Mouse (Mus musculus) neutrophil, adult 5-6 weeks (primary cell): Measurements from ENCODE around the gene Gm28308. TPM values are rescaled to one million over a fixed set of nuclear protein-coding genes. Genes with fewer than 3 reads are reported as not detected.

Source experiments
- ATAC-seq: fragments of 151-379, 151-347 bp; 2 replicates; pipeline ENCODE4 v1.8.0; 2017; ENCODE audit warnings: mild to moderate bottlenecking, moderate TSS enrichment; ENCODE audit not compliant: insufficient number of reproducible peaks, poor library complexity, low FRiP score, severe bottlenecking; ENCODE audit errors: extremely low read depth
- total RNA-seq: library from RNA; stranded (forward); fragments of 200-1000 nt; gene quantifications from 2 replicates; pipeline ENCODE4 v1.2.3, GENCODE M21; 2017

Gm28308 gene
- total RNA-seq, result not detected in 2 replicates

DNA sequence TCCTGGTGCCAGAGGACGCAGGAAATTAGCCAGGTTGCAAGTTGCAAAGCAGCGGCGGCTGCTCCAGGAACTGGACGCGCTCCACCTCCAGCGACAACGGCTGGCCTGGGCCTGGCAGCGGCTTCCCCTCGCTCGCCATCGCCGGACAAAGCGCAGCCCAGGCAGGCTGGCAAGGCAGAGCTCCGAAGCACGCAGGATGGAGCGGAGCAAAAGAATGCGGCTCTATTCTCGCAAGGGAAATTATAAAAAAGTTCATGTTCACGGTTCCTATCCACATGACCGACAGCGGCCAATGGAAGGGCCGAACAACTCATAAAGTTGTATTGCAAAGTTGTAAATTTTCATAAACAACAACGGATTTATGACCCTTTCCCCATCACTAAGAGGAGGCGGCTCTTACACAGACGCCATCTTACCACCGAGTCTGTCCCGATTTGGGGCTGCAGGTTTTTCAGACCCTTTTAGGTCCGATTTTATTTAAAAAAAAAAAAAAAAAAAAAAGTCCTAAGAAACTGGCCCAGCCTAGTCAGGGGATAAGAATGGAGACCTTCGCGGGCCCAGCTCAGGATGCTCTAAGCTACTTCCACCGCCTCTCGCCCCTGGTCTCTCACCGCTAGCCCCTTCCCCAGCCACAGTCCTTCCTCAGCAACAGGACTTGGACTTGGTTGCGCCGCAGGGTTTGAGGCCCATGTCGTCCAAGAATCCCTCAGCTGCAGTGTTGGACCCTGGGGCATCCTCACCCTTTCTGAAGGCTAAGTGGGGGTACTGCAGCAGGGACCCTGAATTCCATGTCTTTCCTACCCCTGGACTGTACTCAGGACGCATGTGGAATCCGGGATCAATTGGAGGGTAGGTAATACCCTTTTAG lies at the start of gene Gm28308, which contains the start of gene Hoxa3:
Gene Gm28308, minus strand, starts transcription at position 221 of the 868 bp plus-strand sequence.
Gene Hoxa3, minus strand, starts transcription at position 218 of the 868 bp plus-strand sequence.
- no peak for ATAC-seq

DNA sequence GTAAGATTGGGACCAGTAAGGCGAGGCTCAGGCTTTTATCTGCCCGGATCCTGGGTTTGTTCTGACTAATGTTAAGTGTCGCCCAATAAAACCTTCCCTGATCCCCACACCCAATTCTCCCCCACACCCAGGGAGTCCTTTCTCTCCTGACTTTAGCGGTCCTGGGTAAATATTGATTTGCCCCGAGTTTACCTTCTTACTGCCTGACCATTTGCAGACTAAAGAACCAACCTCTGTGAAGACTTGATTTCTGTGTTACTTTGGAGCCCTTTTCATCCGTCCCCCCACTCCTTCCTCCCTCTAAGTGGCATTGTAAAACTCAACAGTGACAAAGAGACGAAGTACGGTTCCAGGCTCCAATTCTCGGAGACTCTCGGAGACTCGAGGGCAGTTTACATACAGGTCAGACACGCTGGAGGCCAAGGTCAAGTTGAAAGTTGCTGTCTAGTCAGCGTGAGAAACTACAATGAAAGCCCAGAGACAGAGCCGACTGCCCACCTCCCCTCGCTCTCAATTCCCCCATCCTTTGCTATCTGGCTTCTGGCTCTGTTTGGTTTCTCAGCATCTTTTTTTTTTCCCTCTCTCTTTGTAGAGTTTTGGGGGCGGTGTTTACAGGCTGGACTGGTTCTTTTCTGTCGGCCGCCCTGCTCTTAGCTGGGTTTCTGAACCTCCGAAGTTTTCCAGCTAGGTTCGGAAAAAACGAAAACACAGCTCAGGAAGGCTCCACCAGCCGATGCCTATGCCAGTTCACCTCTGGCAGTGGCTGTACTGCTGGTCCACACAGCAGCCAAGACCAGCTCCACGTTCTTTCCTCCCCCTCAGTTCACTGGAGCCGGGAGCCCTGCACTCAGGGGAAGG lies 49.6 kb upstream of the Gm28308 start:
- ATAC-seq, result no peak

DNA sequence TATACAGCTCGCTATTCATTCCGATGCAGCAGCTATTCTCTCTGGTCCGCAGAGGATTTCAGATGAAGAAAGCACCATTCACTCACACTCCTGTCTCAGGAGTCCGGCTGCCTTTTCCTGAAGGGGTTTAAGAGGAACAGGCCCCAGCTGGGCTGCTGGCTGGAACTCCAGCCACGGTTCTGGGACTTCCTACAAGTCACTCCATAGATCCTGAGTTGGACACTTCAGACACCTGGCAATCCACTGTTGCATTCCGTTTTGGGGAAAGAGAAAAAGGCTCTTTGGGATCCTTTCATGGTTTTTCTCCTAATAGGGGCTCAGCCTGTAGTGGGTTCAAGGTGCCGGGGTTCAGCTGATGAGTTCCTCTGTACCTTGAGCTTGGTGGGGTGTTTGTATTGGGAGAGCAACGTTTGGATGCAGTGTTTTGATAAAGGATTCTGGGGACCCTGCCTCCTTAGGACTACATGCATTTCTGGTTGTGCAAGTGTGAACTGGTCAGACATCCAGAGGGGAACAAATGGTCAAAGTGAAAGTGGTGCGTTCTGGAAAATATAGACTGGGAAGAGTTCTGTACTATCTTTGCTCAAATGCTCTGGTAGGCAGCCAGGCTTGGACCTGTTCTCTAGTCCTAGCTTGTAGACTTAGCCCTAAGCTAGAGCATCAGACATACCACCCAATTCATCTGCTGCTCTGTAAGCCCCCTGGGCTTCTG lies 48.8 kb upstream of the Gm28308 start:
- ATAC-seq, result no peak

DNA sequence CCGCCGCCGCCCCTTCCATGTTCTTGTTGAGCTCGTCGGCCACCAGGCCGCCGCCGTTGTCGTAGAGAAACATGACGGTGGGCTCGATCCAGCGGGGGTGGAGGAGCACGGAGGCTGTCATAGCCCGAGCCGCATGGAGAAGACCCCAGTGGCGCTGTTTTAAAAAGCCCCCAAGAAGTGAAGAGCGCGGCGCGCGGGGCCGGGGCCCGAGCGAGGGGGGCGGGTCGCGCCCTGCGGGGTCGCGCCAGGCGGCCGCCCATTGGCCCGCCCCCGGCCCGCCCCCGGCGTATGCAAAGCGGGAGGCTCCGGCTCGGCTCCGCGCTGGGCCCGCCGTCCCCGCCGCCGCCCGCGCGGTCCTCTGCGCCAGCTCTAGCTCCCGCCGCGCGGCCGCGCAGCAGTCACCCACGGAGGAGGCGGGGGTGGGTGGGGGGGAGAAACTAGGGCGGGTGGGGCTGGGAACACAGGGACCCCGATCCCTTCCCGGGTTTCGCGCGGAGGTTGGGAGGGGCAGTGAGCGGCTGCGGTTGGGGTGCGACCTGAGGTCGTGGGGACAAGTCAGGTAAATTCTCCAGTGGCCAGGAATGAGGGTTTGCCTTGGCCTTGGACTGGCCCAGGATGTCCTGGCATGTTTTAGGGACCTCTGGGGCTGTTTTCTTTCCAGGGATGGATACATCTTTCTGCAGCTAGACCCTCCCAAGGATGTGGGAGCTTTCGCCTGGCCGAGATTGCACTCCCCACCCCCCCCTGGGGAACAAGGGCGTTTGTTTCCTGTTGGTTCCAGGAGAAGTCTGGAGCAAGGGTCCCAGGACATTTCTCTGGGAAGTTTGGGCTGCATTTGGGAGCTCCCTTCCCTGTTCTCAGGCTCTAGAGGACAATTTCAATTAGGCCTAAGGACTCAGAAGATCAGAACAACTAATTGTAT lies 47.8 kb upstream of the Gm28308 start, which contains the start of gene Hoxa13:
Gene Hoxa13, minus strand, starts transcription at position 227 of the 922 bp plus-strand sequence.
- ATAC-seq, result no peak

DNA sequence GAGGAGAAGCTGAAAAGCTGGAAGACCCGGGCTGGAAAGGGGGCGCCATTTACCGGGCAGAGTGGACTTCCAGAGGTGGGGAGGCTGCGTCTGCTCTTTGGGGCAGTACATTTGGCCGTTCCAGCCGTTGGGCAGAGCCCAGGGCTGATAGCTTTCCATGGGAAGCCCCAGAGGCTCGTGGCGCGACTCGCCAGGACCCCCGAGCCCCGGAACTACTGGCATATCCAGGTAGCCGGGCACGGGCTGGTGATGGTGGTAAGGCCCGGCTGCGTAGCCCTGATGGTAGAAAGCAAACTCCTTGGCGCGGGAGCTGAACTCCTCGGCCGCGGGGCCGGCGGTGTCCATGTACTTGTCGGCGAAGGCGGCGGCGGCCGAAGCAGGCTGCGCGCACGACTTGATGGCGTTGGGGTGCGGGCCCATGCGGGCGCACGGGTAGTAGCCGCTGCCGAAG lies 46.7 kb upstream of the Gm28308 start:
- ATAC-seq, result no peak

DNA sequence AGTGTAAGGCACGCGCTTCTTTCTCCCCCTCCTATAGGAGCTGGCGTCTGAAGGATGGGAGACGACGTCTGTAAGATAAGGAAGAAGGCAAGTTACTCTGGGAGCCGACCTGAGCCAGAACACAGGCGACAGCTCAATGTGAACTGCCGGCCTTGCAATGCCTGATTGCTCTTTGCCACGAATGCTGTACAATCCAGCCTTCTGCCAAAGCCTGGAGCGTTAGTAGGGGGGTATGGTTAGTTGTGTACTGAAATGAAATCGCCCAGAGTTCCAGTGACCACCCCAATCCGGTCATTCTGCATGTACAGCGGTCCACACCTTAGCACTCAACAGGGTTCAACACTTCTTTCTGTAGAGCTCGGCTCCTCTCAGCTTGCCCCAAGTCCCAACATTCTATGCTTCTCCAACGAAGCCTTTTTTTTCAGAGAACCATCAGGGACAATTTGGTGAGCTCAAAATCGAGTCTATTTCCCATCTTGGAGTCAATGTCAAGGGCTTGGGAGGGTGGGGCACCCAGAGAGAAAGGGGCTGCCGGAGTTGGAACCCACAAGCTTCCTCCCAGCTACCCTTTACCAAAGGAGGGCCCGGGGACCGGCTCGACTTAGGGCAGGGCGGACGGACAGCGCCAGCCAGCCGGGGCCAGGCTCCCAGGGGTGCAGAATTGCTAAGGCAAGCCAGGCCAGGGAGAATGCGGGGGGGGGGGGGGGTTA lies 46.1 kb upstream of the Gm28308 start:
- no peak for ATAC-seq

DNA sequence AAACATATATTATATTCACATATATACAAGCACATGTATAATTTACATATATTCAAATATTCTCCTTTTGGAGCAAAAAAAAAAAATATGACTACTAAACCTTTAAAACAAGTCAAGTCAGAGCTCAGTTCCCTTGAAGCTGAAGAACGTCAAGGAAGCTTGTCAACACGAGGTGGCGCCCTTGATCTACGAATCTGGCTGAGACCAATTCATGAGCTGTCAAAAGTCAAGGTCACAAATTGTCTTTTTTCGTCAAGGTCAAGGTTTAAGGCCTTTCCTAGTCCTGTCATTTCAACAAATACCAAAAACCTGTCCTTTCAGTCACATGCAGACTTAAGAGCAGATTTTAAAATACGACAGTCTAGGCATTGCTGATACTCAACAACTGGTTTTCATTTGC lies 43.8 kb upstream of the Gm28308 start:
- ATAC-seq, result peak; percentile 59

DNA sequence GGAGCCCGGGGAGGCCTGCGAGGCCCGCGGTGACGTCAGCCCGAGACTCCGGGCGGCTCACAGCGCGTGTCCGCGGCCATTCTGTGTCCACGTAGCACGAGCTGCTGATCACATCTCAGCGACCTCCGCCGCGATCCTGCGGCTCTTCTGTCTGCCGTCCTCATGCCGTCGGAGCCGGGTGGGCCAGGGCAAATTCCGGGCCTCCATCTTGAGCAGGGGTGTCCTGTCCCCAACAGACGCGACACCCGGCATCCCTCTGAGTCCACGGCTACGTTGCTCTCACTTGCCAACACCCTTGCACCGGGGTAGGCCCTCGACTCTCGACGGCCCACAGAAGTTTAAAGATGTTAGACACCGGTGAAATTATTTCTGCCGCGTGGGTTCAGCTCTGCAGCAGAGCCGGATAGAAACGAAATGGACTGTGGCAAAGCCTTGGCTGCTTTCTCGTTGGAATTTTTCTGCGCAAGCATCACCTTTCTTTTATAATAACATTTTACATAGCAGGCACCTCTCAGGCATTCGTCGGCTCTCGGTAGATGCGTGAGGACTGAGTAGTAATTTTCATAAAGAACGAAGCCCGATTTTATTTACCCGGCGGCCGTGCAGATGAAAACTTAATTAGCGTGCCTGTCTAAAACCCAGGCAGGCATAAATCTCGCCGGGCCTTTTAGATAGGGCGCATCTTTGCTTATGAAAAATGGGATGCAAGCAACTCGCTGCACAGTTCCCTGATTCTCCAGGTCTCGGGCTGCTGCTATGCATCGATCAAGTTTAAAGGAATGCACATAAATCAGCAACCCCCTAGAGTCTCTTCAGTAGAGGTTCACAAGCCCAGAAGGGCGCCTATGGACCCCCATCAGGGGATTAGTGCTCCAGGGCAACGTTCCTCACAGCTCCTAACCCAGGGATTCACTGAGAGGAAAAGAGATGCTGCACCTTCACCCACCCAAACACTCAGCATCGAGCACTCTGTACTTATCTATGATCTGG lies 40.7 kb upstream of the Gm28308 start:
- ATAC-seq, result no peak

DNA sequence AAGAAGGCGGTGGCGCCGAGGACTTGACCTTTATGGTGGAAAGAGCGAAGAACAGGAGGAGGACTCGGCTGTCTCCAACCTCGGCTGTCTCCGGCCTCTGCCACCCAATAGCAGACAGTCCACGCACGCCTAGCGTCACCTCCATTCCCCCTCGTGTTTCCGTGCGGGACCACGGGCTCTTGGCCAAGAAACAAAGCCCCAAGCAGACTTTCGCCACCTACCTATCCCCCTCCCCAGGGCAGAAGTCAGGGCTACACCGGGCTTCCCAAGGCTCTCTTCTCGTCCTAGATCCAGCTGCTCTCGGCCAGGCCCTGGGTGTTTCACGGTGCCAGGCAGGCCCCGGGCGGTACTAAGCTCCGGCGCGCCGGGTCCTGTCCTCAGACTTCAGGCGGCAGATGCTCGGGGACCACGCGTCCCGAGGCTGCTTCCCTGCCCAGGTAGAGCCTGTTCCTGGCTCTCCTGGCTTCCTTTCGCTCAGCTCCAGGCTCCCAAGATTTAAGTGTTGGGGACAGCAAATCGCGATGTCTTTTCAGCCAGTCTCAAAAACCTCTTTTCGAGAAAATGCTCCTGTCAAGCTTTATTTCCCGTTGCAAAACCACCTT lies 39.7 kb upstream of the Gm28308 start:
- no peak for ATAC-seq

DNA sequence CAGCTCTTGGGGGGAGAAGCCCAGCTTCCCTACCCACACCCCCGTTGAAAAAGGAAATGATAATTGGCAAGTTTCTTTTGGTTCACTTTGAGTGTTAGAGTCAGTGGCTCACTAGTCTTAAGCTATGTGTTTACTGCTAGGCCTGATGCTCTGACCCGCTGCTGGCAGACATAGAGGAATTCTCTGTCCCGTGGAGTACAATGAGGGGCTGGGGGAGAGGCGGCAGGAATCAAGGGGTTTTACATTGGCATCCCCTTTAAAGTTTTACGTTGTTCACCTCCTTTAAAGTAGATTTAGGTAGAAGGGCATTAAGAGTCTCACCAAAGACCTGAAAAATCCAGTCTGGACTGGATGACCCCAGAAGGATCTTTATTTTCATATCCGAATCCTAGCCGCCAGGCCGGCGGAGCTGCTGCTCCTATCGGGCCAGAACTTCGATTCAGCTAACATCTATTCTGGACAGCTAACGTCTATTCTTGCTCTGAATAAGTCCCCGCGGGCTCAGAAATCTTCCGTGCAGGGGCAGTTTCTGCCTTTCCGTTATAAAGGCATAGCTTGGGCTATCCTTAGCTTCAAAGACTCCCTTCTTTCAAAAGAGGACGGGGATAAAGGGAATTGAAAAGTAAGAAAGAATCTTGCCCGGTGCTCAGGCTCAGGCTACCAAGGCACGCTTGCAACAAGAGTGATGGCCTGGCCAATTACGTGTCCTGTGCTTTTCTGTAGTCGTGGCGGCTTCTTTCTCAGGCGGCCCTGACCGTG lies 39.1 kb upstream of the Gm28308 start:
- no peak for ATAC-seq

DNA sequence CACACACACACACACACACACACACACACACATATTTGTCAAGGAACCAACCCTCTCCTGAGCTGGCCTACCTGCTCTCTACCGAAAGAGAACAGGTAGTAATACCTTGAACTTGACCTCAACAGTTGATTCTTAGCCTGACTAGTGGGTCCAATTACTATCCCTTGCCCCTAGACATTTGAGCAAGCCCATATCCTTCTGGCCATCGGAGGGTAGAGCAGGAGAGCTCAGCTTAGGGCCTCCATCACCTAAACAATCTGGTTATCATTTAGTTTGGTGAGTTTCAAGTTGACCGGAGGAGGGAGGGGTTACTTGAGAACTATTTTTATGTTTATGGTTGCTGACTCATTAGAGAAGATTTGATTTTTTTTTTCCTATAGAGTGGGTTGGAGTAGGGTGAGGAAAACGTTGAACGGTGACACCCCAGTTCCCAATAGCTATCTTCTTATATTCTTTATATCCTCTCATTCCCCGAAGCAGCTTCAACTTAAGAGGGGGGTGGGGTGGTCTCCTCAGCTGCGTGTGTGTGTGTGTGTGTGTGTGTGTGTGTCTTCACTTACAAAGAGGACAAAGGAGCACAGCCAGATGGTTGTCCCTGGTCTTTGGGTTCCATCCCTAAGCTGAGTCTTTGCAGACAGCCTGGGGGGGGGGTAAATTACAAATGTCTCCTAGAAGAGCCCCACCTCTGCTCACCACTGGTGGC lies 38.2 kb upstream of the Gm28308 start:
- no peak for ATAC-seq

DNA sequence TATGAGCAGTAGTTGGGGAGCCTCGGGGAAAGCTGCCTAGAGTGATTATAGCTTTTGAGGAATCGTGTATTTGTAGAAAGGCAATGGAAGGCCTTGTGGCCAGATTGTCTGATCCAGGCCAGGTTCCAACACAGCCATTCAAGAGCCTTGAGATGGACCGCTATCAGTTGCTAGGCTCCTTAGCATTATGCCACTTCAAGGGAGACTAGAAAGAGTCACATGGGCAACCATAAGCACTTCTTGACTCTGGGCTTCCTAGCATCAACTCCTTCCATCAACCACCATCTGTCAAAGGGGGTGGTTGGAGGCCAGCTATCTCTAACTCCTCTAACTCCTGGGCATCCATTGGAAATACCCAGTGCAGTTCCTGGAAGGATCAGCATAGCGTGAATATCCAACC lies 36.7 kb upstream of the Gm28308 start:
- ATAC-seq, result no peak

DNA sequence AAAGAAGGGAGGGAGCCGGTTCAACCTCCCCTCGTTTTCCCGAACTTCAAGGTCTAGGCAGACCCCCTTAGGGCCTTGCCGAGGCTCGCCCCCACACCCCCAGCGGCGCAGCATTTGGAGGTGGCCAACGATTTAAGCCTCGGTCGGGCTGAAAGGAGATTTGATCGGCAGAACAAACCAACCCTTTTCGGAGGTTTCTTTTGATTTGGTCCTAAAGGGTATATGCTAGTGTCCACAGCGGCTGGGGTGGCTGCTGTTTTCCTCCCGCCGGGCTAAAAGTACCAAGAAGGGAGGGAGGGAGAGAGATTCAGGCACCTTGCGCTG lies 36.2 kb upstream of the Gm28308 start:
- no peak for ATAC-seq

DNA sequence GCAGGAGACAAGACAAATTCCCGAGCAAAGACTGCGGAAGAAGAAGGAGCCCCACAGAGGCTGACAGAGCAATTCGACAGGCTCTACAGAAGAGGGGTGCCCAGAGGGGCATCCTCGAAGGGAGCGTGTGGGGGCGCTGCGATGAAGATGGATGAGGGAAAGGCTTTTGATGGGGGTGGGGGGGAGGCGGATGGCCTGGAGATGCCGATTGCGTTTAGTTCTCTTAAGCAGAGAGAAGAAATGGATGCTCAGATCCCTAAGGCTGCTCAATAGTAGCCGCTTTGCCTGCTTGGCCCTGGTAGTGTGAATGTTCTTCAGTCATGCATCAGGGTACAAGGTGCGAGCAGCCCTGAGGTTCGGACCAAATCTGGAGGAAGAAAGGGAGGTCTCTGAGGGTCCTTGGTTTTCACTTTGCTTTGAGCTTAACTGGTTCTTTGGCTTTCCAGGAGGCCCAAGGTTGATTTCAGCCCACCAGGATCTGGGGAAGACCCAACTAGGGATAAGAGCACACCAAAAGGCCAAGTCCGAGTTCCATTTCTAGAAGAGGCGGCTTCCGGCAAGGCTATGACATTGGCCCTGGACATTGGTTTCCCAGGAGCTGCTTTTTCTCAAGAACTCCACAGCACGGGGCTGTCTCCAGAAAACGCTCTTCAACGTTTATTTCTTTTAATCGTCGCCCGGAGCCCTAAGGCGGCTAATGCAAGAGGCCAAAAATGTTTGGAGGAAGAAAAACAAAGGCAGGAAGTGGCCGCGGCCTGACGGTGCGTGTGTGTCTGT lies 35.7 kb upstream of the Gm28308 start:
- no peak for ATAC-seq
